Mouse (Mus musculus): ENCODE measurements around the gene Csrnp3. TPM values are rescaled to one million over a fixed set of nuclear protein-coding genes. Genes with fewer than 3 reads are reported as not detected.

Csrnp3 gene
- total and polyA plus RNA-seq, 2 experiments: not detected

DNA sequence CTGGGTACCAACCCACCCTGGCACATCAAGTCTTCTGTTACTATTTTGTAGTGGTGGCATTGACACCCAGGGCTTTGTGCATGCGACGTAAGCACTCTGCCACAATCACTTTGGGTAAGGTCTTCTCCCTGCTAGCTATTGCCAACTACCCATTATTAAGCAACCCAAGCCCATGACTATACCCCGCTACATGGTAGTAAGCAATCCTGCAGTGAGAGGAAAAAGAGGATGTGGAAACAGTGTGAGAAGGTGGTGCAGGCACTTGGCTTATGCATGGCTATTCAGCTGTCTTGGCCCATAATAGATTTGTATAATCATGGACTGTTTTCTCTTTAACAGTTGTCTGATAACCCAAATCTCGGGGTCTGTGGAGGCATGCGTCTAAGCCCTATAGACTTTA is 11.2 kb downstream of the Csrnp3 start:
- no peaks in the 10 kb centered on the region for H3K27me3 ChIP-seq (ENCODE audit: control insufficient read depth, insufficient read depth, low read length)
- H3K36me3 ChIP-seq (ENCODE audit: control insufficient read depth, insufficient read depth, low read length): no peaks in the 10 kb centered on the region
- H3K4me3 ChIP-seq (ENCODE audit: insufficient read depth, low read depth, low read length): no peak overlapping the region
- 88% methylated on average over 5 of the region's 5 CpGs for WGBS
- H3K9ac ChIP-seq (ENCODE audit: low read depth, low read length): no peak overlapping the region
- no peak for DNase-seq (ENCODE audit: extremely low read depth, low read depth, low spot score)
- H3K4me1 ChIP-seq (ENCODE audit: control insufficient read depth, insufficient read depth, low read length): no peaks in the 10 kb centered on the region
- TF ChIP-seq POLR2A (IDR thresholded peaks at IDR 0.05; ENCODE audit: extremely low read depth, insufficient read depth, low read length) (no peak), CTCF (IDR thresholded peaks at IDR 0.05; ENCODE audit: low read depth, low read length) (no peak)
- no peaks in the 10 kb centered on the region for H3K79me2 ChIP-seq (ENCODE audit: control insufficient read depth, insufficient read depth, low read length)
- no peak overlapping the region for H3K27ac ChIP-seq (replicated peaks; ENCODE audit: insufficient read depth, low read depth, low read length)

DNA sequence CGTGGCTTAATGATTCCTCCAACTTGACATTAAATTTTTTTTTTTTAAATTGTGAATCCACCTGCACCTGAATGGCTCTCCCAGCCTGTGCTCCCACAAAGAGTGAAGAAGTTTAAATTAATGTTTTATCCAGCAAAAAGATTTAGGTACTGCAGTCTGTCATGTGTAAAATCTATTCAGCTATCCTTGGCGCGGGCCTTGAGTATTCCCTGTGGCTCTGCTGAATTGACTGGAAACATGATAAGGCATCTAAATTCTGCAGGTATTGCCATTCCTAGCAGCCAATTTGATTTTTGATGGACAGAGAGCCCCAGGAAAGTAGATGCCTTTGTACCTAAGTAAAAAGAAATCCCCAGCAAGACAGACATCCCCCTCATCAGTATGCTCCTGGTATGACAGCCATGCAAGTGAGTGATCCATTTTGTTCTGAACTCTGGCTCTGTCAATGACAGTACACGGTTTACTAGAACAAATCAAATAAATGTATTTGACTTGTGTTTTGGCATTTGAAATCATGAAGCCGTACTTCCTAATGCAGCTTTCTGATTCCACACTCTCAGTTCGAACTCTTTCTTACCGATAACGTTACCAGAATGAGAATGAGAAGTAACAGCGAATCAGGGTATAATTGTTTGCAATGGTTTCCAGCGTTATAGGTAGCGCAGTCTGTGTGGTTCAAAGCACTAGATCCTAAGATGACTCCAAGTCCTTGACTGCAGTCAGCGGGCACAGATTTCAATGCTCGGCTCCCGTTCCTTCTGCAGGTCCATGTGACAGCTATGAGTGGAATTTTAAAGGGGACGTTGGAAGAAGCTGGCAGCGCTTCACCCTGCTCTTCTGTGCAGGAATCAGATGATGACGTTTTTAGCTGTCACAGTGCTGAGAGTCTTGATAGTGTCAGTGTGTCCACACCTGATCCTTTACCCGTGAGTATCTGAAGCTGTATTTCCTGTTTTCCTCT is 14.5 kb downstream of the Csrnp3 start:
- H3K36me3 ChIP-seq (ENCODE audit: control insufficient read depth, insufficient read depth, low read length): no peaks in the 10 kb centered on the region
- no peaks in the 10 kb centered on the region for H3K27me3 ChIP-seq (ENCODE audit: control insufficient read depth, insufficient read depth, low read length)
- DNase-seq (ENCODE audit: extremely low read depth, low read depth, low spot score): no peak
- H3K27ac ChIP-seq (replicated peaks; ENCODE audit: insufficient read depth, low read depth, low read length): no peak overlapping the region
- no peaks in the 10 kb centered on the region for H3K79me2 ChIP-seq (ENCODE audit: control insufficient read depth, insufficient read depth, low read length)
- 83% methylated on average over 18 of the region's 18 CpGs for WGBS
- TF ChIP-seq CTCF (IDR thresholded peaks at IDR 0.05; ENCODE audit: low read depth, low read length): no peak
- TF ChIP-seq POLR2A (IDR thresholded peaks at IDR 0.05; ENCODE audit: extremely low read depth, insufficient read depth, low read length): no peak
- H3K4me1 ChIP-seq (ENCODE audit: control insufficient read depth, insufficient read depth, low read length): no peaks in the 10 kb centered on the region
- no peak overlapping the region for H3K4me3 ChIP-seq (ENCODE audit: insufficient read depth, low read depth, low read length)
- no peak overlapping the region for H3K9ac ChIP-seq (ENCODE audit: low read depth, low read length)

DNA sequence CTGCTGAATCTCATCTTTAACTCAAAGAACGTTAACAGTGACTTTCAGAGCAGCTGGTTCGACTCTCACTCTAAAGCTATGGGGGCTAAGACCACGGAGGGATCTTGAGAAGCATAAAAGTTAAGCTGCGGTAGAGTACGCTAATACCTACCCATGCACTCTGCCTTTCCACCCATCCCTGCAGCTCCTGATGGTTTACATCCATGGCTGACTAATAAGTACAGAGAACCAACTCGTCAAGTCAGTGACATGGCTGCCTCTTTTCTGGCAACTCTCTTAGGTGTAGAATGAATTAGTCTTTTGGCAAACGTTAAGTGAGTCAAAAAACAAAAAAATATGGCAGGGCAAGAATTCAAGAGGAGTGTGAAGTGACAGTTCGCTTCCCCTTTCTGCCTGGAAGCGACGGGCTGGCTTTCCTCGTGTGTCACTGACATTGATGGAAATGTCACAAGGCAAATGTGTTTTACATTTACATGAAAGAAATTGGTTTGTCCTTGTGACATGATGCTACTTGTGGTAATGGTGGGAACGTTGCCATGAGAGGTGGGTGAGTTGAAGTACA is 19.3 kb downstream of the Csrnp3 start:
- no peak overlapping the region for H3K9ac ChIP-seq (ENCODE audit: low read depth, low read length)
- H3K27ac ChIP-seq (replicated peaks; ENCODE audit: insufficient read depth, low read depth, low read length): no peak overlapping the region
- H3K4me1 ChIP-seq (ENCODE audit: control insufficient read depth, insufficient read depth, low read length): no peaks in the 10 kb centered on the region
- no peak for DNase-seq (ENCODE audit: extremely low read depth, low read depth, low spot score)
- TF ChIP-seq CTCF (IDR thresholded peaks at IDR 0.05; ENCODE audit: low read depth, low read length): no peak
- TF ChIP-seq POLR2A (IDR thresholded peaks at IDR 0.05; ENCODE audit: extremely low read depth, insufficient read depth, low read length): no peak
- 80% methylated on average over 12 of the region's 12 CpGs for WGBS
- no peak overlapping the region for H3K4me3 ChIP-seq (ENCODE audit: insufficient read depth, low read depth, low read length)
- no peaks in the 10 kb centered on the region for H3K79me2 ChIP-seq (ENCODE audit: control insufficient read depth, insufficient read depth, low read length)
- no peaks in the 10 kb centered on the region for H3K27me3 ChIP-seq (ENCODE audit: control insufficient read depth, insufficient read depth, low read length)
- no peaks in the 10 kb centered on the region for H3K36me3 ChIP-seq (ENCODE audit: control insufficient read depth, insufficient read depth, low read length)

GRCm38 (mm10) chr2:65870919-65871582 is 25.5 kb downstream of the Csrnp3 start:
- no peak overlapping the region for H3K27ac ChIP-seq (replicated peaks; ENCODE audit: insufficient read depth, low read depth, low read length)
- DNase-seq (ENCODE audit: extremely low read depth, low read depth, low spot score): no peak
- H3K27me3 ChIP-seq (ENCODE audit: control insufficient read depth, insufficient read depth, low read length): no peaks in the 10 kb centered on the region
- TF ChIP-seq CTCF (IDR thresholded peaks at IDR 0.05; ENCODE audit: low read depth, low read length): no peak
- no peak for TF ChIP-seq POLR2A (IDR thresholded peaks at IDR 0.05; ENCODE audit: extremely low read depth, insufficient read depth, low read length)
- H3K4me3 ChIP-seq (ENCODE audit: insufficient read depth, low read depth, low read length): no peak overlapping the region
- no peaks in the 10 kb centered on the region for H3K4me1 ChIP-seq (ENCODE audit: control insufficient read depth, insufficient read depth, low read length)
- WGBS: 65% methylated on average over 12 of the region's 12 CpGs
- no peaks in the 10 kb centered on the region for H3K36me3 ChIP-seq (ENCODE audit: control insufficient read depth, insufficient read depth, low read length)
- no peaks in the 10 kb centered on the region for H3K79me2 ChIP-seq (ENCODE audit: control insufficient read depth, insufficient read depth, low read length)
- H3K9ac ChIP-seq (ENCODE audit: low read depth, low read length): no peak overlapping the region

- H3K27ac ChIP-seq (replicated peaks; ENCODE audit: insufficient read depth, low read depth, low read length): no peak overlapping the region
- no peak overlapping the region for H3K4me3 ChIP-seq (ENCODE audit: insufficient read depth, low read depth, low read length)
- no peak for TF ChIP-seq CTCF (IDR thresholded peaks at IDR 0.05; ENCODE audit: low read depth, low read length)
- no peak for TF ChIP-seq POLR2A (IDR thresholded peaks at IDR 0.05; ENCODE audit: extremely low read depth, insufficient read depth, low read length)
- no peaks in the 10 kb centered on the region for H3K79me2 ChIP-seq (ENCODE audit: control insufficient read depth, insufficient read depth, low read length)
- H3K9ac ChIP-seq (ENCODE audit: low read depth, low read length): no peak overlapping the region
- 81% methylated on average over 3 of the region's 3 CpGs for WGBS
- no peaks in the 10 kb centered on the region for H3K4me1 ChIP-seq (ENCODE audit: control insufficient read depth, insufficient read depth, low read length)
- DNase-seq (ENCODE audit: extremely low read depth, low read depth, low spot score): no peak
- H3K27me3 ChIP-seq (ENCODE audit: control insufficient read depth, insufficient read depth, low read length): no peaks in the 10 kb centered on the region
- H3K36me3 ChIP-seq (ENCODE audit: control insufficient read depth, insufficient read depth, low read length): no peaks in the 10 kb centered on the region
These were observed 46.0 kb downstream of the Csrnp3 start for GRCm38 (mm10) chr2:65891590-65891989.
